Mouse (Mus musculus): ENCODE data around the gene Ankrd27.

DNA sequence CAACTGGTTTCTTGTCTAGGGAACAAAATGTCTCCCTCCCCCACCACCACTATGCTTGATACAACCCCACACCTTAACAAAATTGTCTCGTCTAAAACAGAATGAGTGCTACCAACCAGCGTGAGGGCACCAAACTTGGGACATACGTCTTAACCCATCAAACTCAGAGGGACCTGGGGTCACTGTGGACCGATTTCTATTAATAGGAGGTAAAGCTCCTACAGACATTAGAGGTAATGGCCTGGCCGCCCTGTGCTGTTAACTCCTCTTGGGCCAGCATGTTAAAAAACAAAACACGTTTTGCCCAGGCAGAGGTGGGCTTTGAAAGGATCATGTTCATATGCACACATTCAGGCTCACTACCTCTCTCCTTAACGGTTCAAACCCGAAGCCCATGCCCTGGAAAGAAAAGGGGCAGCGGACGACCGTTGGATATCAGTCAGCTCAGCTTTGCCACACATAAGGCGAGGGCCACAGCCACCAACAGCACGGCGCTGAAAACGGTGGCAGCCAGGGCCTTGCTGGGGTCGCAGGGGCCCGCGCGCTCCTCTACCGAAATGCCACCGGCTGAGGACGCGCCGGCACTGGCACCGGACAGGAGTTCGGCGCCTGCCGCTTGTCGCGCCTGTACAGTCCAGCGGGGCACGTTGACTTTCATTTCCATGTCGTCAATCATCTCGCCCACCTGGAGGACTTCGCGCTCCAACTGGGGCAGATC lies 1.8 kb upstream of the Ankrd27 start:
- TF ChIP-seq CTCF (IDR thresholded peaks at IDR 0.05; ENCODE audit: borderline replicate concordance, control insufficient read depth, extremely low read depth, insufficient read depth, low read length, poor library complexity) (no peak), POLR2A (IDR thresholded peaks at IDR 0.05; ENCODE audit: control insufficient read depth, extremely low read depth, insufficient read depth, low read length, poor library complexity) (no peak)
